Mouse (Mus musculus): ENCODE measurements around the gene Cdhr2. TPM values are rescaled to one million over a fixed set of nuclear protein-coding genes. Genes with fewer than 3 reads are reported as not detected.
A peak's percentile ranks its signal among the peaks of the same experiment; 100 is the strongest.

Gene Cdhr2
- 0.10 TPM in 1 of 3 replicates, not detected in the others for total RNA-seq (2017)

GRCm38 (mm10) chr13:54701243-54701642 is at the start of gene Cdhr2:
TSS of gene Cdhr2 (plus strand) at chr13:54701461.
- no peak for ATAC-seq (replicated peaks; ENCODE audit: insufficient number of reproducible peaks, low FRiP score, low TSS enrichment, poor library complexity, severe bottlenecking)

- ATAC-seq (replicated peaks; ENCODE audit: insufficient number of reproducible peaks, low FRiP score, low TSS enrichment, poor library complexity, severe bottlenecking): no peak
Observed at GRCm38 (mm10) chr13:54660877-54661276, 40.4 kb upstream of the Cdhr2 start.

GRCm38 (mm10) chr13:54661358-54661757 is 39.9 kb upstream of the Cdhr2 start:
- ATAC-seq (replicated peaks; ENCODE audit: insufficient number of reproducible peaks, low FRiP score, low TSS enrichment, poor library complexity, severe bottlenecking): no peak

- ATAC-seq (replicated peaks; ENCODE audit: insufficient number of reproducible peaks, low FRiP score, low TSS enrichment, poor library complexity, severe bottlenecking): no peak
Observed at GRCm38 (mm10) chr13:54663999-54664398, 37.3 kb upstream of the Cdhr2 start.

- no peak for ATAC-seq (replicated peaks; ENCODE audit: insufficient number of reproducible peaks, low FRiP score, low TSS enrichment, poor library complexity, severe bottlenecking)
Observed at GRCm38 (mm10) chr13:54664509-54664908, 36.8 kb upstream of the Cdhr2 start.

GRCm38 (mm10) chr13:54665062-54665461 is 36.2 kb upstream of the Cdhr2 start:
- no peak for ATAC-seq (replicated peaks; ENCODE audit: insufficient number of reproducible peaks, low FRiP score, low TSS enrichment, poor library complexity, severe bottlenecking)

GRCm38 (mm10) chr13:54670491-54670890 is 30.8 kb upstream of the Cdhr2 start:
- no peak for ATAC-seq (replicated peaks; ENCODE audit: insufficient number of reproducible peaks, low FRiP score, low TSS enrichment, poor library complexity, severe bottlenecking)

GRCm38 (mm10) chr13:54675895-54676590 is 25.2 kb upstream of the Cdhr2 start:
- ATAC-seq (replicated peaks; ENCODE audit: insufficient number of reproducible peaks, low FRiP score, low TSS enrichment, poor library complexity, severe bottlenecking): no peak

- ATAC-seq (replicated peaks; ENCODE audit: insufficient number of reproducible peaks, low FRiP score, low TSS enrichment, poor library complexity, severe bottlenecking): no peak
Observed at GRCm38 (mm10) chr13:54678263-54678662, 23.0 kb upstream of the Cdhr2 start.

GRCm38 (mm10) chr13:54680184-54680853 is 20.9 kb upstream of the Cdhr2 start:
- no peak for ATAC-seq (replicated peaks; ENCODE audit: insufficient number of reproducible peaks, low FRiP score, low TSS enrichment, poor library complexity, severe bottlenecking)

- ATAC-seq (replicated peaks; ENCODE audit: insufficient number of reproducible peaks, low FRiP score, low TSS enrichment, poor library complexity, severe bottlenecking): no peak
Observed at GRCm38 (mm10) chr13:54681291-54681690, 20.0 kb upstream of the Cdhr2 start.

GRCm38 (mm10) chr13:54683301-54683700 is 18.0 kb upstream of the Cdhr2 start:
- ATAC-seq (replicated peaks; ENCODE audit: insufficient number of reproducible peaks, low FRiP score, low TSS enrichment, poor library complexity, severe bottlenecking): no peak

GRCm38 (mm10) chr13:54684140-54684896 is 16.9 kb upstream of the Cdhr2 start:
- no peak for ATAC-seq (replicated peaks; ENCODE audit: insufficient number of reproducible peaks, low FRiP score, low TSS enrichment, poor library complexity, severe bottlenecking)

- ATAC-seq (replicated peaks; ENCODE audit: insufficient number of reproducible peaks, low FRiP score, low TSS enrichment, poor library complexity, severe bottlenecking): no peak
Observed at GRCm38 (mm10) chr13:54685174-54685573, 16.1 kb upstream of the Cdhr2 start.

- no peak for ATAC-seq (replicated peaks; ENCODE audit: insufficient number of reproducible peaks, low FRiP score, low TSS enrichment, poor library complexity, severe bottlenecking)
Observed at GRCm38 (mm10) chr13:54686139-54687053, 14.9 kb upstream of the Cdhr2 start.

- peak; percentile 59 for ATAC-seq (replicated peaks; ENCODE audit: insufficient number of reproducible peaks, low FRiP score, low TSS enrichment, poor library complexity, severe bottlenecking)
Observed at GRCm38 (mm10) chr13:54687096-54687495, 14.2 kb upstream of the Cdhr2 start.

GRCm38 (mm10) chr13:54687575-54688424 is 13.5 kb upstream of the Cdhr2 start:
- peak; percentile 67 for ATAC-seq (replicated peaks; ENCODE audit: insufficient number of reproducible peaks, low FRiP score, low TSS enrichment, poor library complexity, severe bottlenecking)
